Mouse (Mus musculus) megakaryocyte, embryonic 14.5 days (primary cell): ENCODE results near the gene Olfr1331.

ENCODE experiments used
- FLI1 ChIP-seq: IDR thresholded peaks from 2 replicates; pipeline ENCODE4 v1.6.1; 2012; ENCODE audit warnings: low read length, inconsistent platforms, mixed read lengths
- GATA1 ChIP-seq: IDR thresholded peaks from 3 replicates; pipeline ENCODE4 v1.6.1; 2012; ENCODE audit warnings: mixed read lengths, low read length, inconsistent platforms, borderline replicate concordance

DNA sequence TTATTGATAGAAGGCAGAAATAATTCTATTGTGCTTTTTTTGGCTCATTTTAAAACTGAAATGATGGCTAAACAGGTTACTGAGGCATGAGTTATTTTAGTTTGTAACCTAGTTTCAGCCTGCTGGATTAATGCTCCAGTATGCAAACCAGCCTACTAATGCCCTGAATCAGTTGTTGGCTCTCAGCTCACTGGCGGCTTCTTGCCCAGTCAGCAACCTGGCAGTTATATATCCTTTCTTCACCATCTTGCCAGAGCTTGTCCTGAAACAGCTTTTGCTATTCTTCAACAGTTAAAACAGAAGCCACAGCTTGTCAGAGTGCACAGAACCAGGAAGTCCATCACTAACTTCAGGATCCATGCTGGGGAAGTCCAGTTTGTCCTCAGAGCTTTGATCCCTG is 45.5 kb upstream of the Olfr1331 start:
- TF ChIP-seq GATA1 (no peak), FLI1 (no peak)
